Mouse (Mus musculus) midbrain, embryonic 16.5 days (tissue): Measurements from ENCODE around the gene Rplp0. TPM values are rescaled to one million over a fixed set of nuclear protein-coding genes. Genes with fewer than 3 reads are reported as not detected.
A peak's percentile ranks its signal among the peaks of the same experiment; 100 is the strongest.
"Not testable (repeated sequence)": the region's sequence is repeated elsewhere in the genome, so short reads cannot be mapped to it uniquely, and the experiment has no call there.

Experiments
- ATAC-seq: fragments of 200-750 bp; cut with Nextera tagmentation; 2 replicates; pipeline ENCODE4 v1.8.0; 2017; ENCODE audit warnings: moderate TSS enrichment
- H3K27ac ChIP-seq: fragments of 300-500 bp; sonication (generic); 2 replicates; pipeline ENCODE4 v1.5.1; 2014; ENCODE audit warnings: mild to moderate bottlenecking, low read length, mixed read lengths
- H3K27me3 ChIP-seq: fragments of 300-500 bp; sonication (generic); 2 replicates; pipeline ENCODE4 v1.6.1; 2014; ENCODE audit warnings: low read depth, low read length, mixed read lengths; ENCODE audit not compliant: control insufficient read depth, insufficient read depth
- H3K36me3 ChIP-seq: fragments of 300-500 bp; sonication (generic); 2 replicates; pipeline ENCODE4 v1.6.1; 2014; ENCODE audit warnings: mild to moderate bottlenecking, low read length, moderate library complexity, mixed read lengths; ENCODE audit not compliant: control insufficient read depth, insufficient read depth
- H3K4me1 ChIP-seq: fragments of 300-500 bp; sonication (generic); 2 replicates; pipeline ENCODE4 v1.6.1; 2014; ENCODE audit warnings: mild to moderate bottlenecking, low read length, mixed read lengths; ENCODE audit not compliant: control insufficient read depth, insufficient read depth
- H3K4me2 ChIP-seq: fragments of 300-500 bp; sonication (generic); 2 replicates; pipeline ENCODE4 v1.6.1; 2014; ENCODE audit warnings: mild to moderate bottlenecking, low read length, mixed read lengths
- H3K4me3 ChIP-seq: fragments of 300-500 bp; sonication (generic); 2 replicates; pipeline ENCODE4 v1.5.1; 2014; ENCODE audit warnings: low read depth, mild to moderate bottlenecking, low read length, moderate library complexity, mixed read lengths
- H3K9ac ChIP-seq: fragments of 300-500 bp; sonication (generic); 2 replicates; pipeline ENCODE4 v1.6.1; 2014; ENCODE audit warnings: low read depth, low read length, mixed read lengths
- H3K9me3 ChIP-seq: fragments of 300-500 bp; sonication (generic); replicated peaks from 2 replicates; pipeline ENCODE4 v1.6.1; 2014; ENCODE audit warnings: mild to moderate bottlenecking, low read length, mixed read lengths; ENCODE audit not compliant: control insufficient read depth, poor library complexity, severe bottlenecking
- WGBS: fragments of 180-500 bp; shearing (Covaris S2); extraction: QIAGEN DNeasy Blood & Tissue Kit; methylation state at CpG from one replicate; pipeline ENCODE4 v1.1.7; 2014; 5-methylcytosine and 5-hydroxymethylcytosine counted together
- polyA plus RNA-seq: library from polyadenylated mRNA; unstranded; fragments of >200 nt; fragmentation: Nextera tagmentation; extraction: Ambion mirVana; gene quantifications from 2 replicates; pipeline ENCODE4 v1.2.1, GENCODE M21; 2015

Rplp0 gene
- polyA plus RNA-seq, 1 experiment from 2014 or later = 826 TPM

DNA sequence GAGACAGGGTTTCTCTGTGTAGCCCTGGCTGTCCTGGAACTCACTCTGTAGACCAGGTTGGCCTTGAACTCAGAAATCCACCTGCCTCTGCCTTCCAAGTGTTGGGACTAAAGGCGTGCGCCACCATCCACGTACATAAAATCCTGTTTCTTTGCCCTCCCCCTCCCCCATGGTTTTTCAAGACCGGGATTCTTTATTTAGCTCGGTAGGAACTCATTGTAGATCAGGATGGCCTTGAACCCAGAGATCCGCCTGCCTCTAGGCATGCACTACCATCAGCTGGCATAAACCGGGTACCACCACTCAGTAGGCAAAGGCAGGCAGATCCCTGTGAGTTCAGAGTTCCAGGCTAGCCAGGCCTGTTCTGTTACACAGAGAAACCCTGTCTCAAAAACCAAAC, 42.4 kb upstream of the Rplp0 start:
- Histone ChIP-seq H3K9ac (no peak overlapping the region), H3K4me3 (no peak overlapping the region), H3K27ac (no peak overlapping the region), H3K4me2 (no peak overlapping the region), H3K4me1 (no peaks in the 10 kb centered on the region), H3K27me3 (no peaks in the 10 kb centered on the region), H3K36me3 (no peaks in the 10 kb centered on the region), H3K9me3 (no peaks in the 10 kb centered on the region)
- ATAC-seq = no peak
- WGBS = 92% methylated on average over 7 of the region's 7 CpGs

DNA sequence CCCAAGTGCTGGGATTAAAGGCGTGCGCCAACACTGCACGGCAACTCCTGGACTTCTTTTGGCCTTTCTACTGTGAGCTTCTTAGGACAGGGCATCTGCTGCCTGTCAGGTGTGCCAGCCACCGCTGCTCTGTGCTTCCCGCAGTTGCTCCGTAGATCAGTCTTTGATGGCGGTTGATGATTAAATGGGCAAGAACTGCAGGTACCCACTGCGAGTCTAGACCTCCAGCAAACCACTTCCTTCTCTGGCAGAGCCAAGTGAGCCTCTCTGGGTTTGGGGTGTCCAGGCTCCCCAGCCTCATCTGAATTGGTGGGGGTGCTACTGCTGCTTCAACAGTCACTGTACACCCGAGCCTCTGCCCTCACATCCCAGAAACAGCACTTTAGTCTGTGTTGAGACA, 41.8 kb upstream of the Rplp0 start:
- no peaks in the 10 kb centered on the region for H3K9me3 ChIP-seq
- H3K4me2 ChIP-seq = no peak overlapping the region
- 95% methylated on average over 9 of the region's 9 CpGs for WGBS
- no peak overlapping the region for H3K27ac ChIP-seq
- H3K27me3 ChIP-seq = no peaks in the 10 kb centered on the region
- no peaks in the 10 kb centered on the region for H3K36me3 ChIP-seq
- ATAC-seq = no peak
- H3K4me1 ChIP-seq = no peaks in the 10 kb centered on the region
- no peak overlapping the region for H3K9ac ChIP-seq
- no peak overlapping the region for H3K4me3 ChIP-seq

DNA sequence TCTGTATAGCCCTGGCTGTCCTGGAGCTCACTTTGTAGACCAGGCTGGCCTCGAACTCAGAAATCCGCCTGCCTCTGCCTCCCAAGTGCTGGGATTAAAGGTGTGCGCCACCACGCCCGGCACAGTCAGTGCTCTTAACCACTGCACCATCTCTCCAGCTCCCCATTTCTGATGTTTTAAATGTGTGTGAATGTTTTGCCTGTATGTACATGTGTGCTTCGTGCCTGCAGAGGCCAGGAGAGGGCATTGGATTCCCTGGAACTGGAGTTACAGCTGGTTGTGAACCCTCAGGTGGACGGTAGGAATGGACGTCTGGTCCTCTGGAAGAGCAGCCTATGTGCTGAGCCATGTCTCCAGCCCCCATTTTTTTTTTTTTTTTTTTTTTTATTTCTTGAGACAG, 41.1 kb upstream of the Rplp0 start:
- not testable (repeated sequence) for H3K9me3 ChIP-seq, H3K27ac ChIP-seq, H3K36me3 ChIP-seq, H3K4me3 ChIP-seq, H3K9ac ChIP-seq, ATAC-seq, H3K27me3 ChIP-seq, H3K4me1 ChIP-seq, H3K4me2 ChIP-seq
- WGBS = 93% methylated on average over 6 of the region's 8 CpGs

DNA sequence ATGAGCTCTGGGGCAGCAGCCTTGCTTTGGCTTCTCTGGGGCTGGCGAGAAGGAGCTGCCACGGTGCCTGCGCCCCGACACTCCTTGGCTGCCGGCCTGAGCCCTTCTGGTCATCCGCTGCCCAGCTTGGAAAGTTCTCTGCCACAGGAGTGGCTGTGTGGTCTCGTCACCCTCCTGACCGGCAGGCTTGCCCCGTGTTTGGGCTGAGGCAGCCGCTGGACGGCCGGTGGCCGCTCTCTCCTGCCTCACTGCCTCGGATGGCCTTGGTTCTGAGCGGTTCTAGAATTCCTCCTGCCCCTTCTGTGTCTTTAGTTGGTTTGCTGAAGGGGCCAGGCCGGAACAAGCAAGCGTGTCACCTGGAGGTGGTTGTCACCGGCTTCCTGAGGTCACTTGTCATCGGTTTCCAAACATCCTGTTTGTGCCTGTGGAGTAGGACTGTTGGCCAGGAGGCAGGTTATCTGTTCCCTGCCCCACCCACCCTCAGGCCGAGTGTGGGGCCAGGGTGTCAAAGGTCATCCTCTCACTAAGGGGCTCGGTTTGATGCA, 38.9 kb upstream of the Rplp0 start:
- Histone ChIP-seq H3K9me3 (no peaks in the 10 kb centered on the region), H3K9ac (no peak overlapping the region), H3K4me1 (peaks cover 5% of the 10 kb centered on the region; the same call in 1 of the 2 replicates), H3K36me3 (no peaks in the 10 kb centered on the region), H3K4me2 (no peak overlapping the region), H3K27ac (no peak overlapping the region), H3K27me3 (no peaks in the 10 kb centered on the region), H3K4me3 (no peak overlapping the region)
- 80% methylated on average over 21 of the region's 21 CpGs for WGBS
- ATAC-seq = no peak

GRCm38 (mm10) chr5:115521553-115522461, 37.5 kb upstream of the Rplp0 start:
- Histone ChIP-seq H3K36me3 (no peaks in the 10 kb centered on the region), H3K9me3 (no peaks in the 10 kb centered on the region), H3K4me1 (peaks cover 5% of the 10 kb centered on the region; the same call in 1 of the 2 replicates), H3K27ac (peak overlapping the region; percentile 28), H3K4me2 (no peak overlapping the region), H3K4me3 (no peak overlapping the region), H3K9ac (no peak overlapping the region), H3K27me3 (no peaks in the 10 kb centered on the region)
- WGBS = 75% methylated on average over 21 of the region's 21 CpGs
- no peak for ATAC-seq

DNA sequence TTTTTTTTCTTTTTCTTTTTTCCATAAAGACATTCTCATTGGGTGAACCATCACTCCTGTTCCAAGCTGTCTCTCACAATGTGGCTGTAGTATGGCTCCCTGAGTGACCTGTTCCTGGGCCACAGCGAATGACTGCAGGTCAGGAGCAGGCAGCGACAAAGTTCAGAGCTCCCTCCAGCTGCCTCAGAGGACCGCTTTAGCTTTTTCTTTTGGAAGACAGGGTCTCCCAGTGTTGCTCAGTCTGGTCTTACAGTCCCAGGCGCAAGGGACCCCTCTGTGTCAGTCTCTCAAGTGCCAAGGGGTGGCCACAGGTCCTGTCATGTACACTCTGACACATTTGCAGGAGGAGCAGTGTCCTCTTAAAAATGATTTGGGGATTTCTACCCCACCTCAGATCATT, 36.7 kb upstream of the Rplp0 start:
- no peaks in the 10 kb centered on the region for H3K27me3 ChIP-seq
- ATAC-seq = no peak
- no peaks in the 10 kb centered on the region for H3K36me3 ChIP-seq
- H3K9ac ChIP-seq = no peak overlapping the region
- no peak overlapping the region for H3K27ac ChIP-seq
- H3K4me2 ChIP-seq = no peak overlapping the region
- no peak overlapping the region for H3K4me3 ChIP-seq
- H3K9me3 ChIP-seq = no peaks in the 10 kb centered on the region
- WGBS = 84% methylated on average over 4 of the region's 4 CpGs
- H3K4me1 ChIP-seq = peaks cover 5% of the 10 kb centered on the region; the same call in 1 of the 2 replicates

DNA sequence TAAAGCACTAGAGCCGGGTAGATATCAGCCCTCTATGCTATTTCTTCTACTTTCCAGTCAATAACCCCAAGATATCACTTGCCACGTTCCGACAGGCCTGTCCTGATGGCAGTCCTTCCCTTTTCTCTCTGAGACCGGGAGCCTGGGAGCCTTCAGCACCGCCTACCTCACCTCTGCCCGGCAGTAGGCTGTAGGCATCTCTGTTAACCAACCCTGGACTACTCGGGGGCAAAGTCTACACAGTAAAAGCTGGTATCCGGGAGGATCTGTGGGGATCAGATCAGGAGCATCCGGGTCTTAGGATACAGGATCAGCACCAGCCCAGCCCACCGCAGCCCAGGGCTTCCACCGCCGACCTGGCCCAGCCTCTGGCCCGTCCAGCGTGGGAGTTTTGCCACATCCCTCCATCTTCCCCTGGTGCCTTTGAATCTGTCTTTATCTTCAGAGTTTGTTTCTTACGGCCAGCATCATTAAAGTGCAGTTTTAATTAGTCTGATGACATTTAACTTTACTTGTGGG, 36.2 kb upstream of the Rplp0 start:
- Histone ChIP-seq H3K4me3 (no peak overlapping the region), H3K4me2 (no peak overlapping the region), H3K27ac (no peak overlapping the region), H3K36me3 (no peaks in the 10 kb centered on the region), H3K9ac (no peak overlapping the region), H3K27me3 (no peaks in the 10 kb centered on the region), H3K9me3 (no peaks in the 10 kb centered on the region), H3K4me1 (peaks cover 5% of the 10 kb centered on the region; the same call in 1 of the 2 replicates)
- WGBS = 81% methylated on average over 15 of the region's 15 CpGs
- no peak for ATAC-seq

DNA sequence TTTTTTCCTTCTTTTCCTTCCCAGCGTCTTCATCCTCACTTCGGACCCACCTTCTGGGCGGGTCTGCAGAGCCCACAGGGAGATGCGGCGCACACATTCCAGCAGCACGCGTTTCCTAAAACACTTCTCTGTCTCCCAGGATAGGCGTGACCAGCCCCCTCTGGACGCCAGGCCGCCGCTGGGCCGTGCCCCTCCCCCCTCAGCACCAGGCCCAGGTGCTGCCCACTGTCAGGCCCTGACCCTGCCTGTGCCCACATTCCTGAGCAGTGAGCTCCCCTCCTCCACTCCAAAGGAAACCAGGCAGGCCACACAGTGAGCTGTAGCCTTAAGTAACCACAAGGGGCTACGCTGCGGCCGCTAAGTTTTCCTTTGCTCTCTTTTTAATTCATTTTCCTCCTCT, 35.3 kb upstream of the Rplp0 start:
- Histone ChIP-seq H3K9me3 (no peaks in the 10 kb centered on the region), H3K36me3 (no peaks in the 10 kb centered on the region), H3K4me3 (no peak overlapping the region), H3K4me2 (no peak overlapping the region), H3K27ac (no peak overlapping the region), H3K4me1 (peaks cover 5% of the 10 kb centered on the region; the same call in 1 of the 2 replicates), H3K27me3 (no peaks in the 10 kb centered on the region), H3K9ac (0 out of 2 replicates have a peak overlapping the region, but pooled peaks have one; percentile 28)
- no peak for ATAC-seq
- 7% methylated on average over 15 of the region's 15 CpGs for WGBS

GRCm38 (mm10) chr5:115524471-115524870, 34.8 kb upstream of the Rplp0 start:
- Histone ChIP-seq H3K4me2 (no peak overlapping the region), H3K4me3 (no peak overlapping the region), H3K27me3 (no peaks in the 10 kb centered on the region), H3K27ac (no peak overlapping the region), H3K36me3 (no peaks in the 10 kb centered on the region), H3K4me1 (peaks cover 5% of the 10 kb centered on the region; the same call in 1 of the 2 replicates), H3K9ac (0 out of 2 replicates have a peak overlapping the region, but pooled peaks have one; percentile 28), H3K9me3 (no peaks in the 10 kb centered on the region)
- ATAC-seq = no peak; the same call in 1 of the 2 replicates
- 58% methylated on average over 12 of the region's 12 CpGs for WGBS
